Mouse (Mus musculus) CH12.LX (cell line): ENCODE measurements around the gene Col17a1. TPM values are rescaled to one million over a fixed set of nuclear protein-coding genes. Genes with fewer than 3 reads are reported as not detected.

Experiments used
- polyA plus RNA-seq: library from polyadenylated mRNA; unstranded; fragments of >175 nt; gene quantifications from 2 replicates; pipeline ENCODE4 v1.2.1, GENCODE M21; 2012; ENCODE audit warnings: low read depth; ENCODE audit not compliant: insufficient read length
- total RNA-seq, 2 experiments: library from RNA; depleted of rRNA; stranded (reverse); fragments of 300-350 nt in 1 of 2; fragments of >200 nt in 1 of 2; gene quantifications; 2 replicates each; pipeline ENCODE4 v1.2.3; 2012 to 2014

Gene Col17a1
- total and polyA plus RNA-seq, 3 experiments, result 0.34 to 0.59 (median 0.42) TPM

Other genes starting within 250 kb of the Col17a1 start
- gene Sh3pxd2a, start 227.7 kb downstream of the Col17a1 start, total RNA-seq (2012; rRNA removed), result 2.4 and 3.2 TPM in 2 replicates
- gene Sh3pxd2a, start 227.7 kb downstream of the Col17a1 start, total RNA-seq (2014; rRNA removed), result 1.2 and 1.3 TPM in 2 replicates
- gene Sh3pxd2a, start 227.7 kb downstream of the Col17a1 start, polyA plus RNA-seq, result 4.6 and 4.9 TPM in 2 replicates
- 21.8 and 25.3 TPM in 2 replicates for gene Stn1, start 154.6 kb downstream of the Col17a1 start, total RNA-seq (2012; rRNA removed)
- 31.0 and 35.7 TPM in 2 replicates for gene Stn1, start 154.6 kb downstream of the Col17a1 start, total RNA-seq (2014; rRNA removed)
- 16.9 and 18.3 TPM in 2 replicates for gene Stn1, start 154.6 kb downstream of the Col17a1 start, polyA plus RNA-seq
- gene Slk, start 112.4 kb downstream of the Col17a1 start, total RNA-seq (2012; rRNA removed), result 18.0 and 21.1 TPM in 2 replicates
- gene Slk, start 112.4 kb downstream of the Col17a1 start, total RNA-seq (2014; rRNA removed), result 25.5 and 31.6 TPM in 2 replicates
- 33.6 and 35.1 TPM in 2 replicates for gene Slk, start 112.4 kb downstream of the Col17a1 start, polyA plus RNA-seq
- 83.7 and 88.1 TPM in 2 replicates for gene Sfr1, start 39.6 kb upstream of the Col17a1 start, total RNA-seq (2012; rRNA removed)
- 114 and 131 TPM in 2 replicates for gene Sfr1, start 39.6 kb upstream of the Col17a1 start, total RNA-seq (2014; rRNA removed)
- gene Sfr1, start 39.6 kb upstream of the Col17a1 start, polyA plus RNA-seq, result 198 and 230 TPM in 2 replicates
- gene Gsto1, start 162.9 kb upstream of the Col17a1 start, total RNA-seq (2012; rRNA removed), result 80.0 and 86.5 TPM in 2 replicates
- 106 and 111 TPM in 2 replicates for gene Gsto1, start 162.9 kb upstream of the Col17a1 start, total RNA-seq (2014; rRNA removed)
- gene Gsto1, start 162.9 kb upstream of the Col17a1 start, polyA plus RNA-seq, result 111 and 113 TPM in 2 replicates
- 0.38 and 1.4 TPM in 2 replicates for gene Gsto2, start 173.4 kb upstream of the Col17a1 start, total RNA-seq (2012; rRNA removed)
- gene Gsto2, start 173.4 kb upstream of the Col17a1 start, total RNA-seq (2014; rRNA removed), result 0.86 and 1.3 TPM in 2 replicates
- 0.49 and 0.76 TPM in 2 replicates for gene Gsto2, start 173.4 kb upstream of the Col17a1 start, polyA plus RNA-seq
- gene Cfap43, start 227.2 kb upstream of the Col17a1 start, total RNA-seq (2012; rRNA removed), result 2.9 and 3.2 TPM in 2 replicates
- gene Cfap43, start 227.2 kb upstream of the Col17a1 start, total RNA-seq (2014; rRNA removed), result 11.7 and 15.2 TPM in 2 replicates
- 12.7 and 15.5 TPM in 2 replicates for gene Cfap43, start 227.2 kb upstream of the Col17a1 start, polyA plus RNA-seq
- gene Itprip, start 227.2 kb upstream of the Col17a1 start, total RNA-seq (2012; rRNA removed), result 9.5 and 9.6 TPM in 2 replicates
- 10.9 and 11.8 TPM in 2 replicates for gene Itprip, start 227.2 kb upstream of the Col17a1 start, total RNA-seq (2014; rRNA removed)
- 8.7 and 9.9 TPM in 2 replicates for gene Itprip, start 227.2 kb upstream of the Col17a1 start, polyA plus RNA-seq
- gene Cfap58, start 245.6 kb upstream of the Col17a1 start, total RNA-seq (2012; rRNA removed), result 0.17 TPM in 1 of 2 replicates, not detected in the other
- gene Cfap58, start 245.6 kb upstream of the Col17a1 start, total RNA-seq (2014; rRNA removed), result 0.13 and 0.15 TPM in 2 replicates
- 0.27 and 0.33 TPM in 2 replicates for gene Cfap58, start 245.6 kb upstream of the Col17a1 start, polyA plus RNA-seq